Mouse (Mus musculus) small intestine, adult 2 months (tissue): Measurements from ENCODE around the gene Slc5a11.

Experiments used
- CTCF ChIP-seq: fragments of 200-500 bp; IDR thresholded peaks from 2 replicates; pipeline ENCODE4 v1.5.1; 2012; ENCODE audit warnings: low read depth, mild to moderate bottlenecking, control low read depth, inconsistent platforms, low read length, moderate library complexity, mixed read lengths; ENCODE audit not compliant: insufficient replicate concordance, insufficient read length; ENCODE audit errors: extremely low read depth
- POLR2A ChIP-seq: fragments of 200-500 bp; IDR thresholded peaks from 2 replicates; pipeline ENCODE4 v1.6.1; 2012; ENCODE audit warnings: low read depth, mild to moderate bottlenecking, control low read depth, inconsistent platforms, low read length, moderate library complexity

GRCm38 (mm10) chr7:123191731-123192130 lies 22.8 kb upstream of the Slc5a11 start:
- TF ChIP-seq CTCF = no peak
- no peak for TF ChIP-seq POLR2A
